Mouse (Mus musculus) gastrocnemius, adult 8-10 months (tissue): ENCODE measurements around the gene Rpl15. TPM values are rescaled to one million over a fixed set of nuclear protein-coding genes. Genes with fewer than 3 reads are reported as not detected.
"Not testable (repeated sequence)": the region's sequence is repeated elsewhere in the genome, so short reads cannot be mapped to it uniquely, and the experiment has no call there.

Source experiments
- DNase-seq, 2 experiments: peaks; one replicate each; pipeline ENCODE4 v3.0.0; 2022; ENCODE audit warnings: low spot score in 2 of 2
- total RNA-seq, 4 experiments: library from RNA; stranded (reverse); gene quantifications; 2 replicates each; pipeline ENCODE4 v1.2.4; 2022

Rpl15 gene
- total RNA-seq, 4 experiments from 2014 or later = 522 to 585 (median 547) TPM

GRCm38 (mm10) chr14:18241786-18242185 is 29.4 kb downstream of the Rpl15 start:
- no peak for DNase-seq

DNA sequence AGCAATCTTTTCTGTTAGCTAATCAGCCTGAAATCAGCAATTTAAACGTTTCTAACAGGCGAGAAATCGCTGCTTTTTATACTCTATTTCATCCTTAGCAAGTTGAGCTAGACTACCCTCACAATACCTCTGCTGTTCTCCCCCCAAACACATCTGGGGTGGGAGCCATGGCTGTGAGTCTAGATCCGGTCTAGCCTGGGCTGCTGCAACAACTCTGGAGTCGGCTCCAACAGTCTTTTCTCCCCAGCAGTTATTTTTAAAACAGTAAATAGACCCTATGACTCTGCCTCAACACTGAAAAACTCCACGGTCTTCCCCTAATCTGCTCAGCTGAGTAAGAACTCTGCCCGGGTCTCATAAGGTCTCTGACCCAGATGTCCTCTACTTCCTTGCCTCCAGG is 31.1 kb downstream of the Rpl15 start:
- DNase-seq = no peak

DNA sequence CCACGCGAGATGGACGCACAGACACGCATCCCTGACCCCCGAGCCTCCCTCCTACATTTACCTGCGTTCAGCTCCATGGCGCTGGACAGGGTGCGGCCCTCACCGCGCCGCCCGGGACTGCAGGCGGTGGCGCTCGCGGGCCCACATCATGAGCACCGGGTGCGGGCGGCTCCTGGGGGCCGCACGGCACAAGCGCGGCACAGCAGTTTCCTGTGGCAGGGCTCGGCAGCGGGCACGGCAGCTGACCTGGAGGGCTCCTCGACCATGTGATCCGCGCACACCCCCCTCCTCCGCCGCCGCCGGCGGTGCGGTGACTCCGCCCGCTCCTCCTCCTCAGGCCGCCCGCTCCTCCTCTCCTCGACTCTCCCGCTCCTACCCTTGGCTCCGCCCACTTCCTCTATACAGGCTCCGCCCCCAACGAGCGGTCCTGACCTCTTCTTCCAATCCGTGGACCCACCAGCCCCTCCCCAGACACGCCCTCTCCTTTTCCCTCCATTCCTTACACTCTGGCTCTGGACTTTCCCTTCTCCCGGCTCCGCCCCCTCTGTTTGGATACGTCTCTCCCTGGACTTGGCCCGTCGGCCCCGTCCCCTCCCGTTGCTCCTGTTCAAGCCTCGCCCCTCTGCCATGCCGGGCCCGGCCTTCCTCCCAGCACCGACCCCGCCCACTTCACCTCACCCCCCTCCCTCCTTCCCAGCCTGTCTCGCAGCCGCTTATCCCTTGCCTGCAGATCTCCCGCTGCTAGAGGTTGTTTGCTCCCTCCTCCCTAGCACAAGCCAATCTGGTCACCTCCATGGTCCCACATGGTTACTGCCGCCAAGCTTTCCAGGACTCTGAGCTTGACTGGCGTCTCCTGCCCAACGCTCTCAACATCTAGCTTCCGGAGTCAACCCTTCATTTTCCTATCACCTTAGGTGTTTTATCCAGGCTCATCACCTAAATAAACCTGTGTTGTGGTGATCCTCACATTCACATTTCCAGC is 32.1 kb downstream of the Rpl15 start, which contains the start of gene Nr1d2:
Nr1d2 (minus strand) TSS at position 378 of the 982 bp plus-strand sequence.
- DNase-seq = peak; percentile 99 to 100

DNA sequence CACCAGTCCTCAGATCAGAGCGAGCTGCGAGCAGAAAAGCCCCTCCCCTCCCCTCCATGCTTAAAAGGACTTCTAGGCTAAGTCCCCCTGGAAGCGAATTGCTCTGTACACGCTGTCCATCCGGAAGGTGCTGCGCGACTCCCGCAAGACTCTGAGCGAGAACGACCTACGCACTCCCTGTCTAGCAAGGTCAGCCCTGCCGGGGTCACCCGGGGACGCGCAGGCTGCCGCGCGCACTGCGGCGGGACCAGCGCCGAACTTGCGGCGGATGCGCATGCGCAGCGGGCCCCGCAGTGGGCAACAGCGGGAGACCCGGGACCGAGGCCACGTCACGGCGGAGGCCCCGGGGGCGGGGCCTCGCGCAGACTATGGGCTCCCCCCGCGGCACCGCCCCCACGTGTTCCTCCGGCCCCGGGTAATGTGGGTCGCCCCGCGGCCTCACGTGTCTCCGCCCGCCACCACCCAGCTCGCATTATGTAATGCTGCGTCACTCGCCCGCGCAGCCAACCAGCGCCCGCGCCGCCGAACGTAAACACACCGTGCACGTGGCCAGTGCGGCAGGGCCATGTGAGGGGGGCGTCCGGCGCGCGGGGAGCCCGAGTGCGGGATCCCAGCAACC is 33.0 kb downstream of the Rpl15 start:
- peak; percentile 99 for DNase-seq

GRCm38 (mm10) chr14:18237381-18237780 is 33.8 kb downstream of the Rpl15 start:
- DNase-seq = no peak

DNA sequence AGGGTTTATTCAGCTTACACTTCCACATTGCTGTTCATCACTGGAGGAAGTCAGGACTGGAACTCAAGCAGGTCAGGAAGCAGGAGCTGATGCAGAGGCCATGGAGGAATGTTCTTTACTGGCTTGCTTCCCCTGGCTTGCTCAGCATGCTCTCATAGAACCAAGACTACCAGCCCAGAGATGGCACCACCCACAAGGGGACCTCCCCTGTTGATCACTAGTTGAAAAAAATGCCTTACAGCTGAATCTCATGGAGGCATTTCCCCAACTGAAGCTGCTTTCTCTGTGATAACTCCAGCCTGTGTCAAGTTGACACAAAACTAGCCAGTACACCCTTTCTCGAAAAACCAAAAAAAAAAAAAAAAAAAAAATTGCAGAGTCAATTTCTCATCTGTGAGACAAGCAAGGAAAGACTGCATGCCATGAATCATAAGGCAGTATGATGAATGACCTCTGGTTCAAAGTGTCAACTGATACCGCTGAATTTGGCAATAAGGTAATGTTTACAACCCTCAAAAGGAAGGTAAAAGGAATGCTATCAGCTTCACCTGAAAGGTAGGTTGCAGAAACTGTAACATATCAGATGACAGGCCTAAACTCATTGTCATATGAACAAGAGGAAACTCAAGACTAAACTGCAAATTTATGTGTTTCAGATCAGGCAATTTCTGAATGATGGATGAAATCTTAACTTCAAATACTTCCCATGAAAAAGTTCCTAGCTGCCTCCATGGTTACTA is 34.5 kb downstream of the Rpl15 start:
- not testable (repeated sequence) for DNase-seq

DNA sequence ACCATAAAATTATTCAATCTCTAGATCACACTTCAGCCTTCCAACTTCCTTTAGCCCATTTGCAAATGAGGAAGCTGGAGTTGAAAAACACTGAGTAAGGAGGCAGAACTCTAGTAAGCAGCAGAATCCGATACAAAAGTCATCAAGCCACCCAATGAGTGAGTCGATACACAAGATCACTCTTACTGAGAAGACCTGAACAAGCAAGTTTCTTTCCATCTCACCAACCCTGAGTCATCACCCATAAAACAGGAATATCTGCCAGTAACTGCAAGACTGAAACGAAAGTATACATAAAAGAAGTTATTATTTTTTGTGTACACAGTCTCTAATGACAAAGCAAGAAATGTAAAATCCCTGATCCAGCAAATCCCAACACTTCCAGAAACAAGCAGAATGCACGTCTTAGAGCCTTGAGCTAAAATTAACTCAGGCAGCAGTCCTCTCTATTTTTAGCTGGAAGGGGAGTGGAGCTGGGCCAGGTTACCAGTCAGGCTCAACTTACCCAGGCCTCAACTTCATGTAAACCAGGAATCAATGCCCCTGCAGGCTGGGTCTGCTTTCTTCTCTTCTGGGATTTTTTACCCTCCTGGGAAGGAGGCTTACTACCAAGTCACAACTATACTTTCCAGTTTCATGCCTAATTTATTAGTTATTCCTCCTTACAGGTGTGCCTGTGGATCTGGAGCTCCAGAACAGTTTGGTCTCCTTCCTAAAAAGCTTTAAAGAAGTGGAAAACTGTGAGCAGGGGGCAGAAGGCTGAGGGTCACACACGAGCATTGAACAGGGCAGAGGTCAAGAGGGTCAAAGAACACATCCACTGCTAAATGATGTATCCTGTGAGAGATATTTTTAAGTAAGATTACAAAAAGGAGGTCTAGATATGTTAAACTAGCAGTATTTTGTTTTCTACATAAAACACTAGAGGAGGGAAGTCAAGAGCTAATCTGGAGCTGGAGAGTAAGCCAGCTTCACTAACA is 36.9 kb downstream of the Rpl15 start:
- DNase-seq = peak in 1 of 2 experiments; percentile 48

- DNase-seq = no peak
Observed at GRCm38 (mm10) chr14:18233076-18233475, 38.1 kb downstream of the Rpl15 start.

DNA sequence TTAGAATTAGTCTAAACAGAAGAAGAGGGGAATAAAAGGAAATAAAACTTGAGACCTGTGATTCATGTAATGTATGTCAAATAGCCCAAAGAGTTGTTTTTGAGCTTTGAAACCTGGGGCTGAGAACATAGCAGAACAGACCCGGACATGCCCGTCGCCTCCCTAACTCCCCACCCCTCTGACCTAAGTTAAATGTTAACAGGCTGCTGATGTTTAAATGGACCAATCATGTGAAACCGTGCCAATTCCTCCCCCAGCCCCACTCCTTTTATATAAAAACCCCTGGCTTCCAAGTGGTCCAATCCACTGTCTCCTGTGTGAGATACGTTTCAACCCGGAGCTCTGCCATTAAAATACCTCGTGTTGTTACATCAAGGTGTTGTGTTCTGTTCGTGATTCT is 39.3 kb downstream of the Rpl15 start:
- not testable (repeated sequence) for DNase-seq

DNA sequence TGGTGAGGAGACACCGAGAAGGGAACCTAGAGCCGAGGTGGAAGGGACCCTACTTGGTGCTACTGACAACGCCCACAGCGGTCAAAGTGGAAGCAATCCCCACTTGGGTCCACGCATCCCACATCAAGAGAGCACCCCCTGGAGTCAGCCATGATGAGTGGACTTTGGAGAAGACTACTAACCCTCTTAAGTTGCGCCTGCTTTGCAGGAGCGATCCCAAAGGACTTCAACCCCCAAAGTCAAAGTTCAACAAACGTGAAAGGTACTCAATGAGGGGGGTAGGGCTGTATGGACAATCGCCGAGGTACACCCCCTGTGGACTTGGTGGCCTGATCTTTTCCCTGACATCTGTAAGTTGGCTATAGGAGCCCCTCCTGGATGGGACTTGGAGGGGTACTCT is 41.4 kb downstream of the Rpl15 start:
- DNase-seq = not testable (repeated sequence)

DNA sequence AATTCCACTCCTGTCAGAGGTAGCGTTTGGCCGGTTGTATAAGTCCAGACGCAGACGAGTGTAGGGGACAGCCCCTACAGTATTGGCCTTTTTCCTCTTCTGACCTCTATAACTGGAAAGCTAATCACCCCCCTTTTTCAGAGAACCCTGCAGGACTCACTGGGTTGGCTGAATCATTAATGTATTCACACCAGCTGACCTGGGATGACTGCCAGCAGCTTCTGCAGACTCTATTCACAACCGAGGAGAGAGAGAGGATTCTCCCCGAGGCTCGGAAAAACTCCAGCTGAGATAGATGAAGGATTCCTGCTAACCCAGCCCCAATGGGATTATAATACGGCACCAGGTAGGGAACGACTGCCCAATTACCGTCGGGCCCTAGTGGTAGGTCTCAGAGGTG is 45.0 kb downstream of the Rpl15 start:
- not testable (repeated sequence) for DNase-seq

DNA sequence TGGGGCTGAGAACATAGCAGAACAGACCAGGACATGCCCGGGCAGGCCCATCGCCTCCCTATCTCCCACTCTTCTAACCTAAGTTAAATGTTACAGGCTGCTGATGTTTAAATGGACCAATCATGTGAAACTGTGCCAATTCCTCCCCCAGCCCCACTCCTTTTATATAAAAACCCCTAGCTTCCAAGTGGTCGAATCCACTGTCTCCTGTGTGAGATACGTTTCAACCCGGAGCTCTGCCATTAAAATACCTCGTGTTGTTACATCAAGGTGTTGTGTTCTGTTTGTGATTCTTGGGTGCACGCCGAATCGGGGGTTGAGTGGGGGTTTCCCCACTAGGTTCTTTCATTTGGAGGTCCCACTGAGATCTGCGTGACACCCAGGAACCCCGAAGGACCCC is 45.8 kb downstream of the Rpl15 start:
- DNase-seq = not testable (repeated sequence)

DNA sequence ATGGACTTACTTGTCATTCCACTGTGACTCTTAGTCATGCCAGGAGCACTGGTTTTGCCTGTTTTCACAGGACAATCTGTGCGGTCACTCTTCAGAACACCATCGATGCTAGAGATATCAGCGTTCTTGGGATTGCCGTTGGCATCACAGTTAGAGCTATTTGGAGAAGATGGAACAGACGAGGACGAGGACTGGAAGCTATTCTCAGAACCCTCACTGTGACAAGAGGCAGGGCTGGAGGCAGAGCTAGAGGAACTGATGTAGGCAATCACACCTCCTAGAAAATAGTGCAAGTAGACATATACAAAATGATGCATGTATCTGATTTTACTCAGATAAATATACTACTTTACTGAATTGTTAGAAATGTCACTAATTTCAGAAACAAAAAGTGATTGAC is 49.2 kb downstream of the Rpl15 start:
- no peak for DNase-seq

Other genes with a start within 250 kb of the Rpl15 start
- 10 to 100 TPM; 82.6 to 91.5 (median 86.0) TPM for gene Nr1d2, start 32.3 kb downstream of the Rpl15 start, total RNA-seq
- gene Nkiras1, start 255 bp downstream of the Rpl15 start, total RNA-seq = 10 to 100 TPM; 31.0 to 33.9 (median 31.8) TPM
- gene Ube2e1, start 60.5 kb upstream of the Rpl15 start, total RNA-seq = 100 to 1,000 TPM in 2 of 4 experiments, 10 to 100 TPM in 2; 94.7 to 105 (median 99.1) TPM